Mouse (Mus musculus) limb, embryonic 11.5 days (tissue): Measurements from ENCODE around the gene Hepacam. TPM values are rescaled to one million over a fixed set of nuclear protein-coding genes. Genes with fewer than 3 reads are reported as not detected.

ENCODE experiments used
- ATAC-seq: fragments of 200-750 bp; cut with Nextera tagmentation; 2 replicates; pipeline ENCODE4 v1.8.0; 2017; ENCODE audit warnings: low read depth; ENCODE audit not compliant: insufficient number of reproducible peaks, low FRiP score, low TSS enrichment
- DNase-seq: peaks from one replicate; pipeline ENCODE4 v3.0.0-alpha.2; 2015; ENCODE audit warnings: low spot score
- H3K27ac ChIP-seq: fragments of 300-500 bp; sonication (generic); replicated peaks from 2 replicates; pipeline ENCODE4 v1.5.1; 2014; ENCODE audit warnings: low read depth, mild to moderate bottlenecking, low read length
- H3K27me3 ChIP-seq: fragments of 300-500 bp; sonication (generic); 2 replicates; pipeline ENCODE4 v1.6.1; 2014; ENCODE audit warnings: mild to moderate bottlenecking, low read length, mixed read lengths; ENCODE audit not compliant: control insufficient read depth, insufficient read depth
- H3K36me3 ChIP-seq: fragments of 300-500 bp; sonication (generic); 2 replicates; pipeline ENCODE4 v1.6.1; 2014; ENCODE audit warnings: mild to moderate bottlenecking, low read length, moderate library complexity, mixed read lengths; ENCODE audit not compliant: control insufficient read depth, insufficient read depth
- H3K4me1 ChIP-seq: fragments of 300-500 bp; sonication (generic); 2 replicates; pipeline ENCODE4 v1.6.1; 2014; ENCODE audit warnings: low read length, mixed read lengths; ENCODE audit not compliant: control insufficient read depth, insufficient read depth
- H3K4me2 ChIP-seq: fragments of 300-500 bp; sonication (generic); 2 replicates; pipeline ENCODE4 v1.6.1; 2014; ENCODE audit warnings: low read depth, mild to moderate bottlenecking, moderate library complexity; ENCODE audit not compliant: severe bottlenecking
- H3K4me3 ChIP-seq: fragments of 300-500 bp; sonication (generic); 2 replicates; pipeline ENCODE4 v1.5.1; 2014; ENCODE audit warnings: low read depth, low read length
- H3K9ac ChIP-seq: fragments of 300-500 bp; sonication (generic); 2 replicates; pipeline ENCODE4 v1.6.1; 2014; ENCODE audit warnings: mild to moderate bottlenecking, low read length
- H3K9me3 ChIP-seq: fragments of 300-500 bp; sonication (generic); 2 replicates; pipeline ENCODE4 v1.6.1; 2016; ENCODE audit warnings: low read length; ENCODE audit not compliant: control insufficient read depth
- WGBS: fragments of 180-500 bp; shearing (Covaris S2); extraction: QIAGEN DNeasy Blood & Tissue Kit; methylation state at CpG from one replicate; pipeline ENCODE4 v1.1.7; 2014; 5-methylcytosine and 5-hydroxymethylcytosine counted together
- polyA plus RNA-seq: library from polyadenylated mRNA; unstranded; fragments of >200 nt; fragmentation: Nextera tagmentation; extraction: Ambion mirVana; gene quantifications from 2 replicates; pipeline ENCODE4 v1.2.1, GENCODE M21; 2014

The Hepacam gene
- polyA plus RNA-seq, 1 experiment from 2014 or later, result 0.07 TPM

- H3K27ac ChIP-seq, result no peak overlapping the region
- ATAC-seq (no peak), DNase-seq (no peak)
- H3K9ac ChIP-seq, result no peak overlapping the region
- no peaks in the 10 kb centered on the region for H3K27me3 ChIP-seq
- H3K36me3 ChIP-seq, result no peaks in the 10 kb centered on the region
- 77% methylated on average over 8 of the region's 8 CpGs for WGBS
- no peaks in the 10 kb centered on the region for H3K9me3 ChIP-seq
- 0 out of 2 replicates have a peak, but pooled peaks cover 3% of the 10 kb centered on the region for H3K4me1 ChIP-seq
- H3K4me3 ChIP-seq, result no peak overlapping the region
- no peak overlapping the region for H3K4me2 ChIP-seq
Observed at GRCm38 (mm10) chr9:37368860-37369259, 1.7 kb downstream of the Hepacam start.

GRCm38 (mm10) chr9:37371232-37371801, 4.2 kb downstream of the Hepacam start:
- Histone ChIP-seq H3K4me2 (no peak overlapping the region), H3K27me3 (no peaks in the 10 kb centered on the region), H3K27ac (no peak overlapping the region), H3K4me3 (no peak overlapping the region), H3K4me1 (0 out of 2 replicates have a peak, but pooled peaks cover 3% of the 10 kb centered on the region), H3K36me3 (no peaks in the 10 kb centered on the region), H3K9ac (no peak overlapping the region), H3K9me3 (no peaks in the 10 kb centered on the region)
- ATAC-seq, result no peak
- DNase-seq, result no peak
- 82% methylated on average over 7 of the region's 7 CpGs for WGBS

GRCm38 (mm10) chr9:37375718-37376117, 8.6 kb downstream of the Hepacam start:
- Histone ChIP-seq H3K4me3 (no peak overlapping the region), H3K27ac (no peak overlapping the region), H3K9me3 (no peaks in the 10 kb centered on the region), H3K9ac (no peak overlapping the region), H3K27me3 (no peaks in the 10 kb centered on the region), H3K4me1 (no peaks in the 10 kb centered on the region), H3K36me3 (no peaks in the 10 kb centered on the region), H3K4me2 (no peak overlapping the region)
- ATAC-seq, result no peak
- WGBS, result 87% methylated on average over 5 of the region's 5 CpGs
- no peak for DNase-seq

- no peak overlapping the region for H3K4me2 ChIP-seq
- H3K9me3 ChIP-seq, result no peaks in the 10 kb centered on the region
- H3K9ac ChIP-seq, result no peak overlapping the region
- no peak overlapping the region for H3K27ac ChIP-seq
- no peak overlapping the region for H3K4me3 ChIP-seq
- 89% methylated on average over 6 of the region's 6 CpGs for WGBS
- H3K36me3 ChIP-seq, result no peaks in the 10 kb centered on the region
- H3K27me3 ChIP-seq, result peaks cover 11% of the 10 kb centered on the region; the same call in 1 of the 2 replicates
- H3K4me1 ChIP-seq, result no peaks in the 10 kb centered on the region
- DNase-seq (no peak), ATAC-seq (no peak)
Observed at GRCm38 (mm10) chr9:37383161-37383560, 16.0 kb downstream of the Hepacam start.

GRCm38 (mm10) chr9:37384284-37385182, 17.4 kb downstream of the Hepacam start:
- no peaks in the 10 kb centered on the region for H3K9me3 ChIP-seq
- H3K36me3 ChIP-seq, result no peaks in the 10 kb centered on the region
- H3K4me2 ChIP-seq, result peak overlapping the region; percentile 69
- DNase-seq, result peak; percentile 71
- H3K4me1 ChIP-seq, result no peaks in the 10 kb centered on the region
- H3K27me3 ChIP-seq, result peaks cover 11% of the 10 kb centered on the region; the same call in 1 of the 2 replicates
- peak overlapping the region; percentile 55 for H3K9ac ChIP-seq
- peak overlapping the region; percentile 29 for H3K4me3 ChIP-seq
- peak; percentile 69 for ATAC-seq
- 6% methylated on average over 54 of the region's 54 CpGs for WGBS
- H3K27ac ChIP-seq, result no peak overlapping the region

- no peak overlapping the region for H3K27ac ChIP-seq
- H3K4me1 ChIP-seq, result no peaks in the 10 kb centered on the region
- H3K9ac ChIP-seq, result no peak overlapping the region
- H3K27me3 ChIP-seq, result peaks cover 2% of the 10 kb centered on the region; the same call in 1 of the 2 replicates
- DNase-seq, result no peak
- H3K9me3 ChIP-seq, result no peaks in the 10 kb centered on the region
- no peak overlapping the region for H3K4me2 ChIP-seq
- H3K36me3 ChIP-seq, result no peaks in the 10 kb centered on the region
- 90% methylated on average over 2 of the region's 2 CpGs for WGBS
- ATAC-seq, result no peak
- H3K4me3 ChIP-seq, result no peak overlapping the region
Observed at GRCm38 (mm10) chr9:37390891-37391290, 23.7 kb downstream of the Hepacam start.

- ATAC-seq (no peak), DNase-seq (no peak)
- no peak overlapping the region for H3K9ac ChIP-seq
- WGBS, result 83% methylated on average over 2 of the region's 2 CpGs
- no peak overlapping the region for H3K4me3 ChIP-seq
- H3K36me3 ChIP-seq, result no peaks in the 10 kb centered on the region
- H3K9me3 ChIP-seq, result no peaks in the 10 kb centered on the region
- H3K4me2 ChIP-seq, result no peak overlapping the region
- H3K27me3 ChIP-seq, result no peaks in the 10 kb centered on the region
- no peaks in the 10 kb centered on the region for H3K4me1 ChIP-seq
- H3K27ac ChIP-seq, result no peak overlapping the region
Observed at GRCm38 (mm10) chr9:37392071-37392470, 24.9 kb downstream of the Hepacam start.

- no peak overlapping the region for H3K9ac ChIP-seq
- no peak overlapping the region for H3K27ac ChIP-seq
- no peak overlapping the region for H3K4me3 ChIP-seq
- ATAC-seq, result no peak
- 76% methylated on average over 8 of the region's 8 CpGs for WGBS
- DNase-seq, result no peak
- no peaks in the 10 kb centered on the region for H3K36me3 ChIP-seq
- no peaks in the 10 kb centered on the region for H3K4me1 ChIP-seq
- H3K27me3 ChIP-seq, result no peaks in the 10 kb centered on the region
- no peaks in the 10 kb centered on the region for H3K9me3 ChIP-seq
- H3K4me2 ChIP-seq, result no peak overlapping the region
Observed at GRCm38 (mm10) chr9:37393482-37394131, 26.5 kb downstream of the Hepacam start.
